Mouse (Mus musculus) kidney, adult 11 months (tissue): ENCODE data around the gene Ccl26.
A peak's percentile ranks its signal among the peaks of the same experiment; 100 is the strongest.
"Not testable (repeated sequence)": the region's sequence is repeated elsewhere in the genome, so short reads cannot be mapped to it uniquely, and the experiment has no call there.

ENCODE experiments used
- DNase-seq: peaks from one replicate; pipeline ENCODE4 v3.0.0; 2022

Gene Ccl26

DNA sequence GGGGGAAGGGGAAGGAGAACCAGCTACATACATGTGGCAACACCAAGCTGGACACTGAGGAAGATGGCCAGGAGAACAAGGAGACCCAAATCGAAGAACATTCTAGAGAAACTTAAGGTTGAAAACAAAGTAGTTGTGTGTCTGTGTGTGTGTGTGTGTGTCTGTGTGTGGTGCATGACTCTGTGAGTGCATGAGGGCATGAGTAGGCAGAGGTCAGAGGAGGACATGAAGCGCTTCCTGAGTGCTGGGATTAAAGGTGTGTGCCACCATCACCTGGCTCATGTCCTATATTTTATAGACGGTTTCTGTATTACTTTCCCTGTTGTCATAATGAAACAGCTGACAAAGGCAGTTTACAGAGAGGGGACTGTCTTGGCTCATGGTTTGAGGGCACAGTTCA is at the start of gene Ccl26:
Gene Ccl26 (minus strand): TSS at position 101 of the 400 bp plus-strand sequence.
- DNase-seq = no peak

DNA sequence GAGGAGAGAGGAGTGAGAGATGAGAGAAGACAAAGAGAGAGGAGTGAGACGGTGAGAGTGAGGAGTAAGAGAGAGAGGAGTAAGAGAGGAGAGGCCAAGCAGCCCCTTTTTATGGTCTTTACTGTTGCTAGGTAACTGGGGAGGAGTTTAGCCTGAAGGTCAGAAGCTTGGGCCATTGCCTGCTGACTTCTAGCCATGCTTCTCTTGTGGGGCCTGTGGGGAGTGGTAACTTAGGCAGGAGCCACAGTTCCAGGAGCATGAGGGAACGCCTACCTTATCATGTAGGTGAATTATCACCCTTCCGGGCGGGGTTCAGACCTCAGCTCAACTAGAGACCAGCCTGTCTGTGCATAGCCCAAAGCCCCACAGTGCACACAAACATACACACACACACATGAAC is 46.4 kb upstream of the Ccl26 start:
- DNase-seq = no peak

DNA sequence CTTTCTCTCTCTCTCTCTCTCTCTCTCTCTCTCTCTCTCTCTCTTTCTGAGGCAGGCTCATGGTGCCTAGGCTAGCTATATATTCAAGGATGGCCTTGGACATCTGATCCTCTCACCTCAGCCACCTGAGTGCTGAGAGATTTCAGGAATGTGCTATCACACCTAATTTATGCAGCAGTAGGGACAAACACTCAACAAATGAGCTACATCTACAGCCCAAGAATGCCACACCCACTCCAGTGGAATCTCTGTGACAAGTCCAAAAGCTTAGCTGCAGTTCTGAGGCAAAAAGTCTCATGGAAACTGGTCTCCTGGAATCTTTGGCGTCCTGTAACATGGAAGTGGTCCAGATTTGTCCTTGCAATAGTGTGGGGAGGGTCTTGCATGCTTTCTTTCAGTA is 44.2 kb upstream of the Ccl26 start:
- DNase-seq = no peak

DNA sequence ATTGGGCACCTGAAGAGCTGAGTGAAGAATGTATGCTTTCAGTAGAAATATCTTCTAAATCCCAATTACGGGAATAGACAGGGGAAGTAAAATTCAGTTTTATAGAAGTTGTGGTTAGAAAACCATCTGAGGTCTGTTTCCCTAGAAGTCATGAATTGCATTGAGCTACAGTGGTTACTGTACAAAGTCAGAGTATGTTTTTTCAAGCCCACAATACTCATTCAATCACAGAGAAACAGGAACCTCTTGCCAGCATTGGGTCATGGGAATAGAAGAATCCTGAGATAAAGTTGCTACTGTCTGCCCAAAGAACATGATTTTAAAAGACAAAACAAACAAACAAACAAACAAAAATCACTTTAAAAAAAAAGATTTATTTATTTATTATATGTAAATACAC is 43.3 kb upstream of the Ccl26 start:
- DNase-seq = not testable (repeated sequence)

DNA sequence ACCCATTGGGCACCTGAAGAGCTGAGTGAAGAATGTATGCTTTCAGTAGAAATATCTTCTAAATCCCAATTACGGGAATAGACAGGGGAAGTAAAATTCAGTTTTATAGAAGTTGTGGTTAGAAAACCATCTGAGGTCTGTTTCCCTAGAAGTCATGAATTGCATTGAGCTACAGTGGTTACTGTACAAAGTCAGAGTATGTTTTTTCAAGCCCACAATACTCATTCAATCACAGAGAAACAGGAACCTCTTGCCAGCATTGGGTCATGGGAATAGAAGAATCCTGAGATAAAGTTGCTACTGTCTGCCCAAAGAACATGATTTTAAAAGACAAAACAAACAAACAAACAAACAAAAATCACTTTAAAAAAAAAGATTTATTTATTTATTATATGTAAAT is 41.3 kb upstream of the Ccl26 start:
- DNase-seq = not testable (repeated sequence)

DNA sequence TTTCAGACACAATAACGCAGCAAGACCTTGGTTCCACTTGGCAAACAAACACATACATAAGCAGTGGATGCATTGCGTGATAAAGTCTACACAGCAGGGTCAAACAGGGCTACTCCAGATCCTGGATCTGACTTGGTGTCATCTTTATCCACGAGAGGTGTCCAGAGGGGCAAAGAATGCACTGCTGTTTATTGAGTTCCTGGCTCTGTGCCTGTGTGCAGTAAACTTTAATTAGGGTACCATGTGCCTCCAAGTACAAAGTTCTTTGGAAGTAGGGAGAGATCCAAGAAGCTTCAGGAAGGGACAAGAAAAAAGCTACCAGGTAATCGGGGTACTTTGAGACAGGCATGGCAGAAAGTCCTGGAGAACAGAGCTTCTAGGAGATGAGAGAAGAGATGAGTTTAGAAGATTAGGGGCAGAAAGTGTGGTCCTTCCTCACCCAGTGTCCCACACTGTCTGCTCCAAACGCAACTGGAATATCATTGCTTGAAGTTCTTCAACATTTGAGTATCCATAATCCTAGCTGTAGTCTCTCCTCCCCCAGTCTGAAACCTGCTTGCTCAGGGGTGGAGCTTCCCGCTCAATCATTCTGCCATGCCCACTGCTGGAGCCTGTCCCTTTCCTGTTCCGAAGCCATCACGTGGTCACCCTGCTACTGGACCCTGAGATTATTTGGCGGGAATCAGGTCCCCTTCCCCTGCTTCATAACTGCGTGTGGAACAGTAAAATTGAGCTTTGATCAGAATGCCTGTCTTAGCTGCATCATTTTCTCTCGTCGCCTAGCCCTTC is 26.8 kb upstream of the Ccl26 start:
- DNase-seq = peak; percentile 70

DNA sequence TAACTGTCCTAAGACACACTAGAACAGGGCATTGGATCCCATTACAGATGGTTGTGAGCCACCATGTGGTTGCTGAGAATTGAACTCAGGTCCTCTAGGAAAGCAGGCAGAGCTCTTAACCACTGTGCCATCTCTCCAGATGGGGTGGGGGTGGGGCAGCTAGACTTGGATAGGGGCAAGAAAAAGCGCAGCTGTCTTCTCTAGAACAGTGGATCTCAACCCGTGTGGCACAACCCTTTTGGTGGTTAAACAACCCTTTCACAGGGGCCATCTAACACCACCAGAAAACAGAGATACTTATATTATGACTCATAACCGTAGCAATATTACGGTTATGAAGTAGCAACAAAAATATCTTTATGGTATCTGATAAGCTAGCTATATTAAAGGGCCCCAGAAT is 24.4 kb upstream of the Ccl26 start:
- no peak for DNase-seq

DNA sequence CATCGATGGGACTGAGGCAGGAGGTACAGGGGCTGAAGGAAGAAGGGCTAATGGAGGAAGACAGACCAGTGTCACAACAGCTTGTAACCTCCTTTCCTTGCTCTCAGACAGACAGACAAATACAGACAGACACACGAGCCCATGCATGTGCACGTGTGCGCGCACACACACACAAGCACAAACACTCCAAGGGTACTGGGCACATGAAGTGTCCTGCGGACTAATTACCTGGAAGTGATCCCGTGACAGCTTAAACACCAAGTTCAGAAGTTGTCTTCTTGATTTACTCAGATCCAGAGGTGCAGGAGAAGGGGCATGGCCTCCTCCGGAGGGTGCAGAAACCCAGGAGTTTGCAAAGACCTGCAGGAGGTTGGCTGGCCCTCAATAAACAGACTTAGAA is 22.3 kb upstream of the Ccl26 start:
- DNase-seq = no peak

DNA sequence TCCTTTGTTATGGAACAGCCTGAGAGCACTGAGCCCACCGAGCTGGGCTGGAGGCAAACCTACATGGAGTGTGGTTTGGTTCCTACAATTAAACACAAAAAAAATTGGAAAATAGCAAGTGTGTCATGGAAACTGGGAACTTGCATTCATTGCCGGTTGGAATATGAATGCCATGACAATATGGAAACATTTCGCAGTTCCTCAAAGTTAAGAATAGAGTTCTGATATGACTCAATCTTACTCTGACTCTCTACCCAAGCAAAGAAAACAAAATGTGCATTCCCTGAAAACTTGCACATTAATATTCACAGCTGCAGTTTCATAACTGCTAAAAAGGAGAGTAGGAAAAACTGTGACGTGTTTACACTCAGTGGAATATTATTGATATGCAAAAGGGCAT is 19.0 kb upstream of the Ccl26 start:
- DNase-seq = no peak

DNA sequence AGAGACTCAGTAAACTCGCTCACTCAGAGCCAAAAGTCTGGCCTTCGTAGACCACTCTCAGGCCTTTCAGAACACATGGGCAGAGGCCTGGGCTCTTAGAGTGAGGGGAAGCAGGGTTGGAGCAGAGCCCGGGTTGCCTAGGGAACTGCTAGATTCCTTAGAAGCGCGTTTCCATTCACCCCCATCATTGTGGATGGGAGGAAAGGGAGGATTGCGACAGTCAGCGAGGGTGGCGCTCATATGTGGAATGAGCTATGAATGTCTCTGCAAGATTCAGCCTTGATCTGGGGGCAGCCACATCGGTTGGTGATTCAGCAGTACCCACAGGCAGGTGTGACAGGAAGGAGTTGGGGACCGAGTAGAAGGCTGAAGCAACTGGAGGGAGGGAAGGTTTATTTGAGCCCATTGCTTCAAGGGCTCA is 16.0 kb upstream of the Ccl26 start:
- DNase-seq = no peak

DNA sequence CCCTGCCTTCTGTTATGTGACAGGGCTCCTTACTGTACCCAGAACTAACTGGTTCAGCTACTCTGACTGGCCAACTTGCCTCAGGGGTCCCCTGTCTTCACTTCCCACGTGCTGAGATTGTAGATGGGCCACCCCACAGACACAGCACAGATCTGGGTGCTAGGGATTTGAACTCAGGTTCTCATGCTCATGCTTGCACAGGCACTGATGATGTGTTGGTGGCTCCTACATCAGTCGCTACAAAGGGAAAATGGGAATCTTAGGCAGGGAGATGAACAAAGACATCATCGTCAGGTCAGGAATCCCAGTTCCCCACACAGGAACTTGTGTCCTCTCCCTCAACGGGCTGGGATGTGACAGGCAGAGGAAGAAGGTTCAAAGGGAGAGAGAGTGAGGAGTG is 12.7 kb upstream of the Ccl26 start:
- DNase-seq = no peak

DNA sequence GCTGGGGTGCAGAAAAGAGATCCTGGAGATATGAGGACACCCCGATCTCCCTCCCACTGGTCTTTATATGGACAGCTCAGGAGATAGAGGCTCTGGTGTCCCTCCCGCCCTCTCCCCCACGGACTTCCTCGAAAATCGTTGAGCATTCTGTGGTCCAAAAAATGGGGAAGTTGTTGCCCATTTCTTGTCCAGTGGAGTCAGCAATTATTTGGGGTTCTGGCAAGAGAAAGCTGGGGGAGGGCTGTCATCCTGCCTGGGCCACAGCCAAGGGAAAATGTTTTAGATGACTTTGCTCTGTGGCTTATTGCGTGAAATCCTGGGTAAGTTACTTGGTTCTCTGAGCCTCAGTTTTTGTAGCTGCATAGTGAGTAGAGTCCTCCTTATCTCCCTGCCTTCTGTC is 9.6 kb upstream of the Ccl26 start, which contains the start of gene Ccl24:
Gene Ccl24 (minus strand): TSS at position 44 of the 400 bp plus-strand sequence.
- no peak for DNase-seq

DNA sequence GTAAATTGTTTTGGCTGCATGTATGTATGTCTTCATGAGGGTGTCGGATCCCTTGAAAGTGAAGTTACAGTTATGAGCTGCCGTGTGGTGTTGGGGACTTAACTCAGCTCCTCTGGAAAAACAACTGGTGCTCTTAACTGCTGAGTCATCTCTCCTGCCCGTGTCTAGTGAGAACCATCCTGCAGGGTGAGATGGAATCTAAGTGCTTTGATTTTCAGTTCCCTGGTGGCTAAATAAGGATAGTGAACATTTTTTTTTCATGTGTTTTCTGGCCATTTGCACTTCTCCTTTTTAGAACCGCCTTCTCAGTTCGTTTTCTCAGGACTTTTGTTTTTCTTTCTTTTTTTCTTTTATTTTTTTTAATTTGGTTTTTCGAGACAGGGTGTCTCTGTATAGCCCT is 5.3 kb upstream of the Ccl26 start:
- no peak for DNase-seq

DNA sequence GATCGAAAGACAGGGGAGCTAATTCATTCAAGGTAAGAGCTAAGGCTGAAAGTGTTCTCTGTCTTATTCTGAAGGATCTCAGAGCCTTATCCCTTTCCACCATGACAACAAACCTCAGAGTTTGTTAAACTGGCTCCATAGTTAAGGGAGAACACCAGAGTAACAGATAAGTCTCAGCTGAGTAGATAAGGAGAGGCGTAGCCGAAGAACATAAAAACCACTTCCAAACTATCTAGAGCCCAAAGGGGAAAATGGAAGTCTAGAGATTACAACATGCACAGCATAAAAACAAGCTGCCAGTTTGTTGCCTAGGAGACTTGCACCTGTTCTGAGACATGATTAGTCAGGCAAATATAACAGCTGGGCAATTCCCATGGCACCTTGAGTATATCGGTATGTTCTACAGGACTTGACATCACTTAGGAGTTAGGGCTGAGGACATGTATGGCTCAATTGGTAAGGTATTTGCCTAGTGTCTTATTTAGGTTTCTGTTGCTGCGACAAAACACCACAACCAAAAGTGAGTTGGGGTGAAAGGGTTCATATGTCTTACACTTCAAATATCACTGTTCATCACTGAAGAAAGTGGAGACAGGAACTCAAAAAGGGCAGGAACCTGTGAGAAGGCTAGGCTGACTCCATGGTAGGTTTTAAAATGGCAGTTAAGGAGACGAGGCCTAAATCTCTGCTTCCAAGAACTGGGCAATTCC is 4.3 kb upstream of the Ccl26 start:
- DNase-seq = no peak

DNA sequence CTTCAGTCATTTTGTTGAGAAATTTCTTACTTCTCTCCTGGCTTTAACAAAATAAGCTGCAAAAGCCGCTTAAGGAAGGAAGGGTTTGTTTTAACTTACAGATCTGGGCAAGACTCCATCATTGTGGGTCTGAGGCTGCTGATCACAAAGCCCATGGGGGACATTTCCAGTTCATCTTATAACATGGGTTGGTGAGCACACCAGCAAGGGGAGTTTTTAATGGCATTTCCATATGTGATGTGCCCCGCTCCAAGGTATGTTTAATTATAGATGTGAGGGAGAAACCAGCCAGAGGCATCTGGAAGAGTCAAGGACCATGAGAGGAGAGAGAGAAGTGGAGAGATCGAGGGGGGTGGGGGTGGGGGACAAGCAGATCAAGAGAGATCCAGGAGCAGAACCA is 5.7 kb downstream of the Ccl26 start:
- no peak for DNase-seq

DNA sequence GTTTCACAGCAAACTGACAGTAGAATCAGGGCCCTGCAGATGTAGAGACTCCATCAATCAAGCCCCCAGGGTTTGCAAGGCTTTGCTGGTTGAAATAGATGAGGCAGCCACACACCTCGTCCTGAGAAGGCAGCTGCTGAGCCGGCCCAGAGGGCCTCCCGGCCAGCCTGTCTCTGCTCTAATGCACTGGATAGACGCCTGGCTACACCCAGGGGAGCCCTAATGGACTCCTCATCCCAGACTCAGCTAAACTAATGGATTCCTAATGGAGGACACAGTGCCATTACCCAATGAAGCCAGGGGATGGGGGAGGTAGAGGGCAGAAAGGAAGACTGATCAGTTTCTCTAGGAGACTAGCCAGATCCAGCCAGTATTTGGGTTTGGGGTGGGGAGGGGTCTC is 6.3 kb downstream of the Ccl26 start:
- DNase-seq = no peak

DNA sequence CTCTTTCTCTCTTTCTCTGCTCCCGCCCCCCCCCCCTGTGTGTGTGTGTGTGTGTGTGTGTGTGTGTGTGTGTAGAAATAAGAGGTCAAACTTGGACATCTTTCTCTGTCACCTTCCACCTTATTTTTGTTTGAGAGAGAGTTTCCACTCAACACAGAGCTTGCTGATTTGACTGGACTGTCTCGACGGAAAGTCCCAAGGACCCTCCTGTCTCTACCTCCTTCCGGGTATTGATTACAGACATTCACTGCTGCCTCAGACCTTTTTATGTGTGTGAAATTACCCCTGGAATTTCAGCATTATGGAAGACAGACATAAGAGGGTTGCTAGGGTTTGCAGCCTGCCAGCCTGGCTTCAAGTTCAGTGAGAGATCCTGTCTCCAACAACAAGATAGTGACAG is 7.1 kb downstream of the Ccl26 start:
- DNase-seq = no peak

DNA sequence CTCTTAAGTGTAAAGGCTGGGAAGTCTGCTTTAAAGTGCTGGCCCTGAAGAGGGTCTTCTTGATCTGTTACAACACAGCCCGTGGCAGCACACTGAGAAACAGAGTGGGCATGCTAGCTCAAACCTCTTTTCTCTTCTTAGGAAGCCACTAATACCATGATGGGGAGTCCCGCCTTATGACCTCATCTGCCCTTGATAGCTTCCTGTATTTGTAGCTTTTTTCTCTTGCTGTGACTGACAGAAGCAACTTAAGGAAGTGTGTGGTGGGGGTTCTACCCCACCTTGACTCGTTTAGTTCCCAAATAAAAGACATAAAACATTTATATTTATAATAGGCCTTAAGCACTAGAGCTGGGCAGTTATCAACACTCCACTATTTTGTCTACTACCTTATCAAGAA is 11.8 kb downstream of the Ccl26 start:
- DNase-seq = no peak

DNA sequence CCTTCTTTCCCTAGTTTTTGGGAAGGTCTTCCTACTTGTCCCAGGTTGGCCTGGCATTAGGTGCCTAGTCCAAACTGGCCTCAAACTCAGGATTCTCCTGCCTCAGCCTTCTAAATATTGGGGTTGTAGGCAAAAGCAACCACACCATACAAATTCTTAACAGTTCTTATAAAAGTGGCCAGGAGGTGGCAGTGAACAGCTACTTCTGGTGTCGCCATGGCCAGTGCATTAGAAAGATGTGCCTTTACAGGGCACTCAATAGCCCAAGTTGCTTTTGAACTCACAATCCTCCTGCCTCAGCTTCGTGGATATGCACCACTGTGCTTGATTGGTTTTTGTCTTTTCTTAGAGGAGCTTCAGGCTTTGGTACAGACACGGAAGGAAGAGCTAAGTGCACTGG is 12.5 kb downstream of the Ccl26 start:
- no peak for DNase-seq

DNA sequence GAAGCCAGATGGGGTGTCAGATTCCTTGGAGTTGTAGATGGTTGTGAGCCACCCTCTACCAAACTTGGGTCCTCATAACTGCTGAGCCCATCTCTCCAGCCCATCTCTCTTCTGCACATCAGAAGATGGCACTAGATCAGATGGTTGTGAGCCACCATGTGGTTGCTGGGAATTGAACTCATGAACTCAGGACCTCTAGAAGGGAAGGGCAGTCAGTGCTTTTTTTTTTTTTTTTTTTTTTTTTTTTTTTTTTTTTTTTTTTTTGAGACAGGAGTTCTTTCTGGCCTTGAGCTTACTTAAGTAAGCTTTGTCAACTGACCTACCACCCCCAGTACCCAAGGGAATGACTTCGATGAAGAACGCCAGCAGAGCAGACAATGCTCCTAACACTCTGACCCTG is 15.4 kb downstream of the Ccl26 start:
- no peak for DNase-seq

DNA sequence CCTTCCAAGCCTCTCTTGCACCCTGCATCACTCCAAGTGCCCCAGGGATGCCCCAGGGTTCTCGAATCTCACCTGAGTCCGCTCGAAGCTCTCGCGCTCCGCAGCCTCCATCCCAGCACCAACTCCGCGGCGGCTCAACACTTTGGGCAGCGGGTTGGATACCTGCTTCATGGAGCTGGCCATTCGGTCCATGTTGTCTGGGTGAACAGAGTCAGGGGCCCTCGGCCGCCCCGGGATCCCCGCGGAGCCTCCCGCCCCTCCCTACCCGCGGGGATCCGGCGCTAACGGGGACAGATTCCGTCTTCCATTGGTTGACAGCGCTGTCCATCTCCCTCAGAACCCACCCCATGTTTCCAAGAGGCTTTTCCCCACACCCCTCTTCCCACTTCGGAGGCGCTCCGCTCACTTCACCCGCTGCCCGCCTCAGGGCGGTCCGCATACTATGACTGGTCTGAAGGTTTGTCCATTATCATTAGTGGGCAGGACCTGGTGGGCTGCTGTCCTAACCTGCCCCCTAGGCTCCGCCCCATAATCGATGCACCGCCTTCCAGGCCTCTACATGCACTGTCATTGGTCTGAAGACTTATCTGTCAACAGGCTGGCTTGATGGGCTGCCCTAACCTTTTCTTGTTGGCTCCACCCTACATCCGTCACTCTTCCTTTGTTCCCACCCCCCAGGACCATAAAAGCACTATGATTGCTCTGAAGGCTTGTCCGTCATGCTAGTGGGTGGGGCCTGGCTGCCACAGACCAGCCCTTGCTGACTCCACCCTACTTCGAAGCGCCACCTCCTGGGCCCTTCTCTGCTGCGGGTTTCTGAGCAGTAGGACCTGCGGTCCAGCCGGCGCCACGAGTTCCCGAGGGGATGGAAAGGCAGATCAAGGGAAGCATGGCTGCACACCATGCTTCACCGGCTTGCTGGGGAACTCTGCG is 18.2 kb downstream of the Ccl26 start, which contains the start of gene Hip1:
Gene Hip1 (minus strand): TSS at position 256 of the 933 bp plus-strand sequence.
- DNase-seq = peak; percentile 100

DNA sequence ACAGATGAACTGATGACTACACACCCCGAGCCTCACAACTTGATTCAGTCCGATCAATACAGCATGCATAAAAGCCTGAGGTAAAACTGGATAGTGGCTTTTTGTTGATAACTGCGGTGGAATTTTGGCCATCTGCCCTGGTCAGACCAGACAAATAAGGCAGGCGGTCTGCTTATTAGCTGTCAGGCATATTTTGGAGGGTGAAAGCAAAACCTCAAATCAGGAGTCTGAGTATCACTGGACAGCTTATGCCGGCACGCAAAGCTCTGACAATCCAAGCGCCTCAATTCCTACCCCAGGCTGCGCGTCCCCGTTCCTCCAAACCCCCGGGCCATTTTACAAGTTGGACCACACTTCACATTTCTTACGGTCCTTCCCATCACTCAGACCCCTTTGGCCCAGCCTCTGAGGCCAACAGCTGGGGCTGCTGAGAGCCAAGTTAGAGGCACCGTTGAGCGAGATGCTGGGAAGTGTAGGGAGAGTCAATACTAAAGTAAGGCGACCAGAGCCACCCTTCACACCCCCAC is 19.3 kb downstream of the Ccl26 start:
- DNase-seq = no peak

DNA sequence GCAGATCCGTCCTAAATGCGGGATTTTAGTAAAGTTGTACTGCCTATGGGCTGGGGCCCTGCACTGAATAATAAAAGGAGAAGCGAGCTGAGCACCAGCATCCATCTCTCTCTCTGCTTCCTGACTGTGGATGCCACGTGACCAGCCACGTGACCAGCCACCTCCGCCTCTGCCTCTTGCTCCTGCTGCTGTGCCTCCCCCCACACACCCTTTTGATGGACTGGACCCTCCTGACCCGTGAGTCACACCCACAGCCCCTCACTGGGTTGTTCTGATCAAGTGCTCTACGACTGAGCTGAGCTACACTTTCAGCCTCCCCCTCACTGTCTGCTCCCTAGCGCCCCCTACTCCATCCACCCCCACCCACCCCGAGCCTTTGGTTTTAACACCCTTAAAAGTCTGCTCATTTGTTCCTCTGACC is 25.6 kb downstream of the Ccl26 start:
- DNase-seq = no peak
